Mouse (Mus musculus) limb, embryonic 11.5 days (tissue): ENCODE measurements around the gene Gm4450. TPM values are rescaled to one million over a fixed set of nuclear protein-coding genes. Genes with fewer than 3 reads are reported as not detected.
"Not testable (repeated sequence)": the region's sequence is repeated elsewhere in the genome, so short reads cannot be mapped to it uniquely, and the experiment has no call there.

Experiments
- ATAC-seq: fragments of 200-750 bp; cut with Nextera tagmentation; 2 replicates; pipeline ENCODE4 v1.8.0; 2017; ENCODE audit warnings: low read depth; ENCODE audit not compliant: insufficient number of reproducible peaks, low FRiP score, low TSS enrichment
- DNase-seq: peaks from one replicate; pipeline ENCODE4 v3.0.0-alpha.2; 2015; ENCODE audit warnings: low spot score
- H3K27ac ChIP-seq: fragments of 300-500 bp; sonication (generic); replicated peaks from 2 replicates; pipeline ENCODE4 v1.5.1; 2014; ENCODE audit warnings: low read depth, mild to moderate bottlenecking, low read length
- H3K27me3 ChIP-seq: fragments of 300-500 bp; sonication (generic); 2 replicates; pipeline ENCODE4 v1.6.1; 2014; ENCODE audit warnings: mild to moderate bottlenecking, low read length, mixed read lengths; ENCODE audit not compliant: control insufficient read depth, insufficient read depth
- H3K36me3 ChIP-seq: fragments of 300-500 bp; sonication (generic); 2 replicates; pipeline ENCODE4 v1.6.1; 2014; ENCODE audit warnings: mild to moderate bottlenecking, low read length, moderate library complexity, mixed read lengths; ENCODE audit not compliant: control insufficient read depth, insufficient read depth
- H3K4me1 ChIP-seq: fragments of 300-500 bp; sonication (generic); 2 replicates; pipeline ENCODE4 v1.6.1; 2014; ENCODE audit warnings: low read length, mixed read lengths; ENCODE audit not compliant: control insufficient read depth, insufficient read depth
- H3K4me2 ChIP-seq: fragments of 300-500 bp; sonication (generic); 2 replicates; pipeline ENCODE4 v1.6.1; 2014; ENCODE audit warnings: low read depth, mild to moderate bottlenecking, moderate library complexity; ENCODE audit not compliant: severe bottlenecking
- H3K4me3 ChIP-seq: fragments of 300-500 bp; sonication (generic); 2 replicates; pipeline ENCODE4 v1.5.1; 2014; ENCODE audit warnings: low read depth, low read length
- H3K9ac ChIP-seq: fragments of 300-500 bp; sonication (generic); 2 replicates; pipeline ENCODE4 v1.6.1; 2014; ENCODE audit warnings: mild to moderate bottlenecking, low read length
- H3K9me3 ChIP-seq: fragments of 300-500 bp; sonication (generic); 2 replicates; pipeline ENCODE4 v1.6.1; 2016; ENCODE audit warnings: low read length; ENCODE audit not compliant: control insufficient read depth
- WGBS: fragments of 180-500 bp; shearing (Covaris S2); extraction: QIAGEN DNeasy Blood & Tissue Kit; methylation state at CpG from one replicate; pipeline ENCODE4 v1.1.7; 2014; 5-methylcytosine and 5-hydroxymethylcytosine counted together
- polyA plus RNA-seq: library from polyadenylated mRNA; unstranded; fragments of >200 nt; fragmentation: Nextera tagmentation; extraction: Ambion mirVana; gene quantifications from 2 replicates; pipeline ENCODE4 v1.2.1, GENCODE M21; 2014

Gene Gm4450
- polyA plus RNA-seq, 1 experiment from 2014 or later: not detected

GRCm38 (mm10) chr3:98413733-98414132, 43.2 kb downstream of the Gm4450 start:
- Histone ChIP-seq H3K4me3 (no peak overlapping the region), H3K4me2 (no peak overlapping the region), H3K36me3 (no peaks in the 10 kb centered on the region), H3K27me3 (no peaks in the 10 kb centered on the region), H3K9me3 (no peaks in the 10 kb centered on the region), H3K27ac (no peak overlapping the region), H3K9ac (no peak overlapping the region), H3K4me1 (no peaks in the 10 kb centered on the region)
- no peak for DNase-seq
- 76% methylated on average over 2 of the region's 2 CpGs for WGBS
- ATAC-seq: no peak

GRCm38 (mm10) chr3:98410619-98411580, 46.0 kb downstream of the Gm4450 start:
- H3K4me3 ChIP-seq, H3K4me1 ChIP-seq, H3K36me3 ChIP-seq, H3K9me3 ChIP-seq, H3K27ac ChIP-seq, H3K4me2 ChIP-seq, DNase-seq, ATAC-seq, H3K9ac ChIP-seq, H3K27me3 ChIP-seq: not testable (repeated sequence)
- 91% methylated on average over 16 of the region's 27 CpGs for WGBS

- DNase-seq, H3K4me1 ChIP-seq, ATAC-seq, H3K9me3 ChIP-seq, H3K4me3 ChIP-seq, H3K4me2 ChIP-seq, H3K36me3 ChIP-seq, H3K9ac ChIP-seq, H3K27me3 ChIP-seq, H3K27ac ChIP-seq: not testable (repeated sequence)
- WGBS: 74% methylated on average over 5 of the region's 5 CpGs
Measured at GRCm38 (mm10) chr3:98407261-98407780, 49.6 kb downstream of the Gm4450 start.

- not testable (repeated sequence) for H3K27me3 ChIP-seq, H3K4me2 ChIP-seq, H3K4me3 ChIP-seq, H3K36me3 ChIP-seq, ATAC-seq, H3K4me1 ChIP-seq, DNase-seq, H3K27ac ChIP-seq, H3K9me3 ChIP-seq, H3K9ac ChIP-seq
- WGBS: 76% methylated on average over 12 of the region's 12 CpGs
Measured at GRCm38 (mm10) chr3:98406569-98407144, 50.3 kb downstream of the Gm4450 start.

GRCm38 (mm10) chr3:98405877-98406276, 51.0 kb downstream of the Gm4450 start:
- not testable (repeated sequence) for H3K9ac ChIP-seq, DNase-seq, H3K36me3 ChIP-seq, H3K4me2 ChIP-seq, H3K9me3 ChIP-seq, ATAC-seq, H3K4me3 ChIP-seq, H3K27ac ChIP-seq, H3K4me1 ChIP-seq, H3K27me3 ChIP-seq
- WGBS: 91% methylated on average over 6 of the region's 6 CpGs

GRCm38 (mm10) chr3:98404268-98404895, 52.5 kb downstream of the Gm4450 start:
- not testable (repeated sequence) for H3K27ac ChIP-seq, H3K4me3 ChIP-seq, H3K36me3 ChIP-seq, ATAC-seq, H3K27me3 ChIP-seq, DNase-seq, H3K4me1 ChIP-seq, H3K4me2 ChIP-seq, H3K9me3 ChIP-seq, H3K9ac ChIP-seq
- 88% methylated on average over 9 of the region's 9 CpGs for WGBS

Other genes with a start within 250 kb of the Gm4450 start
- not detected in 2 replicates for gene Reg4, start 235.0 kb downstream of the Gm4450 start, polyA plus RNA-seq
- gene Hmgcs2, start 176.7 kb downstream of the Gm4450 start, polyA plus RNA-seq: 1.1 and 1.4 TPM in 2 replicates
- 318 and 329 TPM in 2 replicates for gene Phgdh, start 117.1 kb downstream of the Gm4450 start, polyA plus RNA-seq
- 10.4 and 11.0 TPM in 2 replicates for gene Zfp697, start 74.7 kb downstream of the Gm4450 start, polyA plus RNA-seq
- gene Hsd3b4, start 53.4 kb upstream of the Gm4450 start, polyA plus RNA-seq: not detected in 2 replicates
- not detected in 2 replicates for gene Gm10681, start 131.7 kb upstream of the Gm4450 start, polyA plus RNA-seq
- gene Hsd3b5, start 173.1 kb upstream of the Gm4450 start, polyA plus RNA-seq: not detected in 2 replicates